ENCODE assay signal across 8 mouse cellular contexts in the genomic region with DNA sequence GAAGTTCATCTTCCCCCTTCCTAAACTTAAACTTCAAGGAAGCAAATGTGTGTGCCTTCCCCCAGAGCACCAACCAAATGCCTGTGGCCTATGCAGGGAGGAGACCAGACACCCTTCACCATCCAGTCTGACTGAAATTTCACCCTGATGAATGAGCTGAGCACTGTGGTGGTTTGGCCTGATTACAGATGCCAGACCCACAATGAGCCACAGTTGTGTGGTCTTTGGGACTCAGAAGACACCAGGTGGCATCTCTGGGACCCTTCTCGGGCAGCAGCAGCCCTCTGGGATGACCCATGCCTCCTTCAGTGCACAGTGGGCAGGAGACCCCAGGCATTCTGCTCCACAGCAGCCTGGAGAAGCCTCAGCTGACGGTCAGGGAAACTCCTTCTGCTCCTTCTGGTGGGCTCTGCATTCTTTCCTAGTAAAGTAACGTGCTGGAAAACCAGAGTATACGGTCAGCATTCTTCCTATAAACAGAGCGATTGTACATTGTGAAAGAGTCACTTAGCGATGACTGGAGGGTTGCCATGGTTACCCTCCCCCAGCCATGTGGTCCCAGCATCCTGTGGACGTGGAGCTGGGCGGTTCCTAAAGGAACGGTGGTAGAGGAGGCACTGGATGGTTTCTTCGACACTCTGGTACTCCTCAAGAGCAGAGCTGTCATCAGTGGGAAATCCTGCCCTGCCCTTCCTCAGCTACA. TPM values are rescaled to one million over a fixed set of nuclear protein-coding genes. Genes with fewer than 3 reads are reported as not detected.
DNase-seq lines count a peak whose midpoint lies in the region; ATAC-seq and TF ChIP-seq lines count a peak whose summit lies in the region.

No protein-coding gene starts in this region.

- peak overlapping the region; percentile 69 to 73 for H3K27ac ChIP-seq in heart, embryonic 14.5 days (replicated peaks in 1 of 2; ENCODE audit: control insufficient read depth in 1 of 2, insufficient read depth in 1 of 2, low read depth in 2 of 2, low read length in 2 of 2)
- peak overlapping the region; percentile 95 for H3K27ac ChIP-seq in embryonic facial prominence, embryonic 13.5 days
- H3K27ac ChIP-seq in hindbrain, embryonic 16.5 days (ENCODE audit: low read depth, low read length) = peak overlapping the region; percentile 36; the same call in 1 of the 2 replicates
- peak overlapping the region; percentile 98 for H3K27ac ChIP-seq in stomach, embryonic 15.5 days
- H3K27ac ChIP-seq in thymus, adult 2 months (ENCODE audit: control insufficient read depth, insufficient read depth, low read length) = no peak overlapping the region

- no peak overlapping the region for H3K4me2 ChIP-seq in heart, embryonic 14.5 days (ENCODE audit: low read length)
- peak overlapping the region; percentile 17; the same call in 1 of the 2 replicates for H3K4me2 ChIP-seq in embryonic facial prominence, embryonic 13.5 days
- no peak overlapping the region for H3K4me2 ChIP-seq in hindbrain, embryonic 16.5 days (ENCODE audit: low read length)
- no peak overlapping the region for H3K4me2 ChIP-seq in stomach, embryonic 15.5 days

- H3K4me3 ChIP-seq in heart, embryonic 14.5 days (ENCODE audit: control insufficient read depth in 1 of 2, insufficient read depth in 1 of 2, low read depth in 1 of 2, low read length in 2 of 2) = no peak overlapping the region
- no peak overlapping the region for H3K4me3 ChIP-seq in embryonic facial prominence, embryonic 13.5 days
- no peak overlapping the region for H3K4me3 ChIP-seq in hindbrain, embryonic 16.5 days (ENCODE audit: low read length)
- no peak overlapping the region for H3K4me3 ChIP-seq in stomach, embryonic 15.5 days (replicated peaks)
- no peak overlapping the region for H3K4me3 ChIP-seq in thymus, adult 2 months (ENCODE audit: control insufficient read depth, insufficient read depth, low read length)

- H3K4me1 ChIP-seq in heart, embryonic 14.5 days (ENCODE audit: control insufficient read depth in 2 of 2, insufficient read depth in 2 of 2, low read length in 2 of 2) = peaks cover 23 to 30% of the 10 kb centered on the region in 2 experiments
- peaks cover 37% of the 10 kb centered on the region for H3K4me1 ChIP-seq in embryonic facial prominence, embryonic 13.5 days
- H3K4me1 ChIP-seq in hindbrain, embryonic 16.5 days (ENCODE audit: control insufficient read depth, insufficient read depth, low read depth, low read length) = peaks cover 7% of the 10 kb centered on the region
- peaks cover 22% of the 10 kb centered on the region for H3K4me1 ChIP-seq in stomach, embryonic 15.5 days
- H3K4me1 ChIP-seq in thymus, adult 2 months (replicated peaks; ENCODE audit: control insufficient read depth, insufficient read depth, low read length) = no peaks in the 10 kb centered on the region

- DNase-seq in heart, adult 8-10 months (ENCODE audit: low spot score) = no peak
- peak; percentile 86 for DNase-seq in lung, postnatal 10 days
- no peak for DNase-seq in thymus, adult 2 months
- no peak for DNase-seq in spleen, postnatal 36 days (ENCODE audit: low spot score in 2 of 2)

- no peak for TF ChIP-seq CTCF in thymus, adult 2 months (IDR thresholded peaks at IDR 0.05; ENCODE audit: borderline replicate concordance, control insufficient read depth, extremely low read depth, insufficient read depth, low read length, poor library complexity)

- no peak overlapping the region for H3K9ac ChIP-seq in heart, embryonic 14.5 days (ENCODE audit: low read length)
- H3K9ac ChIP-seq in embryonic facial prominence, embryonic 13.5 days = no peak overlapping the region
- no peak overlapping the region for H3K9ac ChIP-seq in hindbrain, embryonic 16.5 days (ENCODE audit: low read depth, low read length)
- H3K9ac ChIP-seq in stomach, embryonic 15.5 days = no peak overlapping the region

- H3K9me3 ChIP-seq in heart, embryonic 14.5 days (ENCODE audit: control insufficient read depth, low read length) = no peaks in the 10 kb centered on the region
- no peaks in the 10 kb centered on the region for H3K9me3 ChIP-seq in embryonic facial prominence, embryonic 13.5 days
- no peaks in the 10 kb centered on the region for H3K9me3 ChIP-seq in hindbrain, embryonic 16.5 days (ENCODE audit: control insufficient read depth, low read length)
- no peaks in the 10 kb centered on the region for H3K9me3 ChIP-seq in stomach, embryonic 15.5 days

- peak; percentile 76 for ATAC-seq in heart, embryonic 14.5 days (ENCODE audit: insufficient number of reproducible peaks, insufficient read depth, low FRiP score, low read depth)
- peak; percentile 72 for ATAC-seq in embryonic facial prominence, embryonic 13.5 days (ENCODE audit: insufficient number of reproducible peaks, insufficient read depth, low FRiP score, low TSS enrichment, low read depth)
- ATAC-seq in hindbrain, embryonic 16.5 days = peak; percentile 88
- ATAC-seq in stomach, embryonic 15.5 days (ENCODE audit: insufficient read depth, low FRiP score, low read depth) = peak; percentile 86

- no peaks in the 10 kb centered on the region for H3K36me3 ChIP-seq in heart, embryonic 14.5 days (ENCODE audit: control insufficient read depth, insufficient read depth, low read length)
- H3K36me3 ChIP-seq in embryonic facial prominence, embryonic 13.5 days = no peaks in the 10 kb centered on the region
- H3K36me3 ChIP-seq in hindbrain, embryonic 16.5 days (ENCODE audit: control insufficient read depth, insufficient read depth, low read length) = no peaks in the 10 kb centered on the region
- no peaks in the 10 kb centered on the region for H3K36me3 ChIP-seq in stomach, embryonic 15.5 days
- no peaks in the 10 kb centered on the region for H3K36me3 ChIP-seq in thymus, adult 2 months (ENCODE audit: control insufficient read depth, insufficient read depth, low read length)

- TF ChIP-seq POLR2A in thymus, adult 2 months (IDR thresholded peaks at IDR 0.05; ENCODE audit: control insufficient read depth, extremely low read depth, insufficient read depth, low read length, poor library complexity) = no peak

- 11% methylated on average over 10 of the region's 10 CpGs for WGBS in heart, embryonic 14.5 days
- WGBS in embryonic facial prominence, embryonic 13.5 days = 21% methylated on average over 10 of the region's 10 CpGs
- 11% methylated on average over 10 of the region's 10 CpGs for WGBS in hindbrain, embryonic 16.5 days
- 17% methylated on average over 10 of the region's 10 CpGs for WGBS in stomach, embryonic 15.5 days
- WGBS in thymus, adult 2 months = 70% methylated on average over 10 of the region's 10 CpGs

- H3K27me3 ChIP-seq in heart, embryonic 14.5 days (ENCODE audit: control insufficient read depth, insufficient read depth, low read length) = no peaks in the 10 kb centered on the region
- H3K27me3 ChIP-seq in embryonic facial prominence, embryonic 13.5 days = no peaks in the 10 kb centered on the region
- no peaks in the 10 kb centered on the region for H3K27me3 ChIP-seq in hindbrain, embryonic 16.5 days (replicated peaks; ENCODE audit: control insufficient read depth, insufficient read depth, low read length)
- no peaks in the 10 kb centered on the region for H3K27me3 ChIP-seq in stomach, embryonic 15.5 days (replicated peaks)
- H3K27me3 ChIP-seq in thymus, adult 2 months (ENCODE audit: control insufficient read depth, insufficient read depth, low read length) = no peaks in the 10 kb centered on the region

RNA-seq across cellular contexts. Expression of a gene that starts 50.3 kb away (rescaled TPM):
- polyA plus RNA-seq in heart, embryonic 14.5 days (2014; fragmentation: Nextera tagmentation; extraction: Ambion mirVana) = 62.9 and 70.0 TPM in 2 replicates
- total RNA-seq in heart, adult 8-10 months (2022) = 10 to 100 TPM; 10.8 to 17.6 (median 15.1) TPM
- polyA plus RNA-seq in embryonic facial prominence, embryonic 13.5 days (2015; fragmentation: Nextera tagmentation; extraction: Ambion mirVana) = 104 and 111 TPM in 2 replicates
- polyA plus RNA-seq in hindbrain, embryonic 16.5 days (2015; fragmentation: Nextera tagmentation; extraction: Ambion mirVana) = 9.2 and 13.5 TPM in 2 replicates
- 130 and 136 TPM in 2 replicates for polyA plus RNA-seq in stomach, embryonic 15.5 days (2015; fragmentation: Nextera tagmentation; extraction: Ambion mirVana)
- 3.8 and 4.1 TPM in 2 replicates for polyA plus RNA-seq in thymus, adult 2 months (2012; rRNA removed)
